Mouse (Mus musculus): ENCODE data around the gene Rpa1. TPM values are rescaled to one million over a fixed set of nuclear protein-coding genes. Genes with fewer than 3 reads are reported as not detected.

Rpa1 gene
- polyA plus RNA-seq (2012; rRNA removed): 32.6 and 33.6 TPM in 2 replicates

DNA sequence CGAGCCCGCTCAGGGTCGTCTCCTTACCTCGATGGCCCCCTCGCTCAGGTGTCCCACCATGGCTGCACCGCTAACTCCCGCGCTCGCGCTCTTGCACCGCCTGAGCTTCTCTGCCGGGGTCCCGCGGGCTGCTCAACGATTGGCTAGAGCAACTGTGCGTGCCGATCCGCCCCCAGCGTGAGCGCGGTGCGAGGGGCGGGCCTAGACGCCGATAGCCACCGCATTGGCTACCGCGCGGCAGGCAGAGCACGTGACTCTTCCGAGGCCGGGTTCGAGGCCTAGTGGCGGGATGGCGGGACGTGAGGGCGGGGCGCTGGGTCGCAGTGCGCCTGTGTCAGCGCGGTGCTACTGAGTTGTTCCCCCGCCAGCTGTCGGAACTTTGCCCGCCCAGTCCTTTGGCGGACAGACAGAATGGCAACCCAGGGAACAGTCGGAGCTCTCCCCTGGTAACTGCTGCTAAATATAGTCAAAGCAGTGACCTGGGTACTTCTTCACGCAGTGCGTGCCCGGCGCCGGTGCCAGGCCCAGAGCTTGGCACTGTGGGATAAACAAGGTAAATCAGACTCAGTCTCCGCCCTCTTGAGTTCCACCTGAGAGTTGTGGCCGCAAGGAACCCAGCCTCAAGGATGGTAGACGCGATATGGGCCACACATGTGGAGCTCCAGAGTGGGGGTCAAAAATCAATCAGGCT, at the start of gene Rpa1, which contains the start of gene Smyd4:
Gene Rpa1, minus strand, starts transcription at position 126 of the 691 bp plus-strand sequence.
Gene Smyd4, plus strand, starts transcription at position 235 of the 691 bp plus-strand sequence.

Other genes starting within 250 kb of the Rpa1 start
- gene Hic1, start 178.8 kb downstream of the Rpa1 start, polyA plus RNA-seq (2012; rRNA removed): 4.3 and 4.6 TPM in 2 replicates
- gene Ovca2, start 169.5 kb downstream of the Rpa1 start, polyA plus RNA-seq (2012; rRNA removed): 15.7 and 17.1 TPM in 2 replicates
- 19.4 and 20.1 TPM in 2 replicates for gene Dph1, start 157.1 kb downstream of the Rpa1 start, polyA plus RNA-seq (2012; rRNA removed)
- gene Rtn4rl1, start 154.5 kb downstream of the Rpa1 start, polyA plus RNA-seq (2012; rRNA removed): 9.8 and 10.2 TPM in 2 replicates
- gene Smyd4, start 109 bp upstream of the Rpa1 start, polyA plus RNA-seq (2012; rRNA removed): 10.7 and 11.0 TPM in 2 replicates
- gene Serpinf1, start 74.4 kb upstream of the Rpa1 start, polyA plus RNA-seq (2012; rRNA removed): 11.1 and 24.4 TPM in 2 replicates
- 0.10 and 0.17 TPM in 2 replicates for gene Serpinf2, start 91.3 kb upstream of the Rpa1 start, polyA plus RNA-seq (2012; rRNA removed)
- 8.5 and 9.2 TPM in 2 replicates for gene Wdr81, start 106.4 kb upstream of the Rpa1 start, polyA plus RNA-seq (2012; rRNA removed)
- gene Tlcd2, start 113.4 kb upstream of the Rpa1 start, polyA plus RNA-seq (2012; rRNA removed): 0.54 and 0.78 TPM in 2 replicates
- 112 and 116 TPM in 2 replicates for gene Prpf8, start 138.5 kb upstream of the Rpa1 start, polyA plus RNA-seq (2012; rRNA removed)
- gene Rilp, start 161.8 kb upstream of the Rpa1 start, polyA plus RNA-seq (2012; rRNA removed): 1.6 and 2.2 TPM in 2 replicates
- gene Scarf1, start 165.2 kb upstream of the Rpa1 start, polyA plus RNA-seq (2012; rRNA removed): 3.5 and 3.6 TPM in 2 replicates
- 20.9 and 21.9 TPM in 2 replicates for gene Slc43a2, start 183.4 kb upstream of the Rpa1 start, polyA plus RNA-seq (2012; rRNA removed)
- 155 and 157 TPM in 2 replicates for gene Pitpna, start 239.8 kb upstream of the Rpa1 start, polyA plus RNA-seq (2012; rRNA removed)

Measured in central nervous system, embryonic 18 days (tissue).